Comparison of ENCODE assay signal across 16 mouse cellular contexts in genomic region chr4:42945445-42945844, GRCm38 (mm10). TPM values are rescaled to one million over a fixed set of nuclear protein-coding genes. Genes with fewer than 3 reads are reported as not detected.
DNase-seq lines count a peak whose midpoint lies in the region; TF ChIP-seq lines count a peak whose summit lies in the region.
"Had no signal": no experiment of that assay in that cellular context is flagged by ENCODE, and none has a peak within 500 bp of the region (broad histone marks: within the 10 kb centered on the region; RNA-seq: fewer than 3 reads in every experiment).

No protein-coding gene starts in this region.

- H3K4me3 ChIP-seq in layer of hippocampus, adult 2 months, result no peak overlapping the region
- H3K4me3 ChIP-seq: embryonic facial prominence, embryonic 10.5 days; embryonic facial prominence, embryonic 12.5 days; forebrain, embryonic 15.5 days had no signal

- intact Hi-C loops in left cerebral cortex, postnatal 36 days (cut with DNase I), result no loop called here

- peak overlapping the region; percentile 97 for H3K27ac ChIP-seq in layer of hippocampus, adult 2 months
- H3K27ac ChIP-seq: embryonic facial prominence, embryonic 10.5 days; embryonic facial prominence, embryonic 12.5 days had no signal

- DNase-seq in layer of hippocampus, adult 2 months (ENCODE audit: low spot score in 2 of 2), result no peak
- no peak for DNase-seq in layer of hippocampus, postnatal 10 days (ENCODE audit: low spot score in 2 of 2)
- peak; percentile 19 to 45 for DNase-seq in left cerebral cortex, postnatal 36 days (ENCODE audit: low spot score in 2 of 2)
- no peak for DNase-seq in left cerebral cortex, adult 11 months (ENCODE audit: low spot score)
- peak; percentile 9 for DNase-seq in right cerebral cortex, postnatal 14 days
- DNase-seq in right cerebral cortex, adult 2 months (ENCODE audit: low spot score in 2 of 2), result no peak
- DNase-seq in brain, adult 2 months (ENCODE audit: low read depth, low spot score), result peak; percentile 74
- DNase-seq in gastrocnemius, postnatal 10 days, result no peak
- DNase-seq: adrenal gland, adult 8-10 months had no signal

- TF ChIP-seq CTCF in layer of hippocampus, adult 2 months (conservative IDR thresholded peaks at IDR 0.05), result no peak

RNA-seq across cellular contexts. Expression of gene Dnajb5, which starts 4.2 kb away (rescaled TPM):
- 100 to 1,000 TPM; 187 to 211 TPM for total RNA-seq in layer of hippocampus, adult 2 months (2021)
- total RNA-seq in layer of hippocampus, postnatal 10 days (2021), result 100 to 1,000 TPM; 192 to 205 TPM
- 100 to 1,000 TPM; 197 to 202 TPM for total RNA-seq in left cerebral cortex, postnatal 36 days (2021)
- total RNA-seq in gastrocnemius, postnatal 10 days (2021), result 100 to 1,000 TPM; 114 to 122 TPM

RNA-seq across cellular contexts. Expression of gene 1700022I11Rik, which starts 24.0 kb away (rescaled TPM):
- not detected for total RNA-seq in layer of hippocampus, adult 2 months (2021)
- total RNA-seq in layer of hippocampus, postnatal 10 days (2021), result not detected
- total RNA-seq in left cerebral cortex, postnatal 36 days (2021), result not detected
- not detected for total RNA-seq in gastrocnemius, postnatal 10 days (2021)
- total RNA-seq: adrenal gland, adult 18-20 months; adrenal gland, adult 8-10 months; adrenal gland, postnatal 14 days; adrenal gland, postnatal 36 days had no signal

RNA-seq across cellular contexts. Expression of gene Phf24, which starts 29.0 kb away (rescaled TPM):
- 100 to 1,000 TPM; 154 to 155 TPM for total RNA-seq in layer of hippocampus, adult 2 months (2021)
- 100 to 1,000 TPM; 129 to 142 TPM for total RNA-seq in layer of hippocampus, postnatal 10 days (2021)
- 100 to 1,000 TPM; 333 to 352 TPM for total RNA-seq in left cerebral cortex, postnatal 36 days (2021)
- 1 to 10 TPM in 1 of 2 experiments, under 1 TPM in 1; 0.78 to 1.3 TPM for total RNA-seq in gastrocnemius, postnatal 10 days (2021)
- total RNA-seq: CH12.LX had no signal

RNA-seq across cellular contexts. Expression of gene Vcp, which starts 54.9 kb away (rescaled TPM):
- 100 to 1,000 TPM; 171 to 184 TPM for total RNA-seq in layer of hippocampus, adult 2 months (2021)
- 100 to 1,000 TPM; 249 to 263 TPM for total RNA-seq in layer of hippocampus, postnatal 10 days (2021)
- 100 to 1,000 TPM; 181 to 194 TPM for total RNA-seq in left cerebral cortex, postnatal 36 days (2021)
- total RNA-seq in gastrocnemius, postnatal 10 days (2021), result 100 to 1,000 TPM; 270 to 274 TPM

Comparison
In these comparisons a context has a peak if more than half of its experiments do, and no peak if none do; other contexts are left out.
1. DNase-seq: peak in left cerebral cortex, postnatal 36 days (2 of 2), right cerebral cortex, postnatal 14 days (single experiment) and brain, adult 2 months (single experiment); none in layer of hippocampus, adult 2 months (0 of 2), layer of hippocampus, postnatal 10 days (0 of 2), left cerebral cortex, adult 11 months (single experiment), right cerebral cortex, adult 2 months (0 of 2) and gastrocnemius, postnatal 10 days (single experiment).
2. RNA of gene Phf24, which starts 29.0 kb away (total RNA-seq): 333 to 352 TPM in left cerebral cortex, postnatal 36 days, 154 to 155 TPM in layer of hippocampus, adult 2 months and 129 to 142 TPM in layer of hippocampus, postnatal 10 days; 0.78 to 1.3 TPM in gastrocnemius, postnatal 10 days; every median in the first group is over 10 times any median in the second.